Mouse (Mus musculus) duodenum, adult 2 months (tissue): ENCODE results near the gene Mslnl. TPM values are rescaled to one million over a fixed set of nuclear protein-coding genes. Genes with fewer than 3 reads are reported as not detected.

Experiments used
- polyA plus RNA-seq: library from polyadenylated mRNA; depleted of rRNA; stranded (reverse); fragments of >200 nt; gene quantifications from 2 replicates; pipeline ENCODE4 v1.2.3, GENCODE M21; 2012; ENCODE audit warnings: low replicate concordance; rRNA removed

Gene Mslnl
- polyA plus RNA-seq = 0.27 and 0.29 TPM in 2 replicates

GRCm38 (mm10) chr17:25735745-25736144 lies at the start of gene Mslnl:
Mslnl (plus strand) TSS chr17:25736042.

DNA sequence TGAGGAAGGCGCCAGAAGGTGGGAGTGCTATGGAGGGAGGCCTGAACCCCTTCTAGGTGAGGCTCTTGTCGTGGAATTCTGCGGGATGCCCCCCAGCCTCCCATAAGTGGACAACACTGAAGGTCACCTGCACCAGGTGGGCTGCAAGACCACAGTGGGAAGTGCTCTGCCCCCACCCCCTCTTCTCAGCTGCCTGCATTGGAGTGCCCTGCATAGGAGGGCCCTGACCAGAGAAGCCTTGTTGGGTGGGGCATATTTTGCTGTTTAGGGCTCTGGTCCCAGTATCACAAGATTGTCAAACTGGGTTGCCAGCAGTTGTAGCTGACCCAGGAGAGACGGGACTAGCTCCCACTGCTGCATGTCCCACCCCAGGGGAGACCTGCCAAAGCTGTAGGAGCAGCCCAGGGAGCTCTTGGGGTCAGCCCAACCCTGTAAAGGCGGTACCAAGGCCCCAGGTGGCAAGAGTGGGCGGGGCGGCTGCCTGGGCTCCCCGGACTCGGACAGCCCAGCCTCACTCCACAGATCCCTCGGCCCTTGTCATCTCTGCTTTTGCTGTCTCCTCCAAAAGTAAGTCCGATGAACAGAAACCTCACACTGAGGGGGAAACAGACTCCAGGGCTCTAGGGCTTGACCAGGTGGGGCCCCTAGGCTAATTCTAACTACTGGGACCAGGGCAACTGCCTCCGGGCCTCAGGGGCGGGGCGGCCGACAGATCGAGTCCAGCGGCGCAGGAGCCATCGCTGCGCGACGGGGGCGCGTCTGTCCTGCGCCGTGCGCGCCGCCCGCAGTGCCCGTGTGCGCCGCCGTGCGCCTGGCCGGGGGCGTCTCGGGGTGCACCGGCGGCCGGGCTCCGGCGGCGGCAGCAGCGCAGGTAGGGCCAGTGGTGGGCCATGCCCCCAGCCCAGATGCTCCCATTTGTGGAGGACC lies 18.9 kb upstream of the Mslnl start, which contains the start of gene Gng13:
Gene Gng13 (plus strand): TSS at position 461 of the 927 bp plus-strand sequence.

DNA sequence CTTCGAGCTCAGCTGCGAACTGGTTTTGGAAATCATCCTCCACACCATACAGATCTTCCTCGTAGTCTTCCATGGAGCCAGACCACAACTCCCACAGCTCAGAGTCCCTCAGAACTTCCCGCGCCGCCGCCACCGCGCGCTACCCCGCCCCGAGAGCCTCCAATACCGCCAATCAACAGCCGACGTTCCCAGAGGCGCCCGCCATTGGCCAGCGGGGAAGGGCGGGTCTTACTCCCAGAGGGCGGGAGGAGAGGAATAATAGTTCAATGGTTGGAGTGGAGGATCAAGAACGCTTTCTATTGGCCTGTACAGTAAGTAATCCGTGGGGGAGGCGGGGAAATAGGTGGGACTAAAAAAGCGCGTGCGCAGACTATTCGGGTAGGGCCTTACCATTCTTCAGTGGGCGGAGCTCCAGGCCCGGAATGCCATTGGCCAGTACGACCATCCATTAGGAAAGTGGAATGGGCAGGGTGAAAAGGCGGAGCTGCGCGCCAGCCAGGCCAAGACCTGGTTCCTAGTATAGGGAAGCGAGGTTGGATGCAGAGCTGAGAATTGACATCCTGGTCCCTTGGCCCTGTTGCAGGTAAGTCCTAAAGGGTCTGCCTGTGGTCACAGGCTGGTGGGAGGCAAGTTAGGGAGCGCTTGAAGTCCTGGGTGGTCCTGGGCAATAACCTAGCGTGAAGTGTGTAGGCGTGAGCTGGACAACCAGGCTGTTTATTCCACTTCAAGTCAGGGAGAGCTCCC lies 8.4 kb upstream of the Mslnl start, which contains the start of the genes Chtf18 and Rpusd1:
Gene Chtf18 (minus strand): TSS at position 155 of the 744 bp plus-strand sequence.
Gene Rpusd1 (plus strand): TSS at position 406 of the 744 bp plus-strand sequence.

GRCm38 (mm10) chr17:25754241-25754640 lies 18.4 kb downstream of the Mslnl start, which contains the start of gene Msln:
Msln (minus strand) TSS chr17:25754378.

DNA sequence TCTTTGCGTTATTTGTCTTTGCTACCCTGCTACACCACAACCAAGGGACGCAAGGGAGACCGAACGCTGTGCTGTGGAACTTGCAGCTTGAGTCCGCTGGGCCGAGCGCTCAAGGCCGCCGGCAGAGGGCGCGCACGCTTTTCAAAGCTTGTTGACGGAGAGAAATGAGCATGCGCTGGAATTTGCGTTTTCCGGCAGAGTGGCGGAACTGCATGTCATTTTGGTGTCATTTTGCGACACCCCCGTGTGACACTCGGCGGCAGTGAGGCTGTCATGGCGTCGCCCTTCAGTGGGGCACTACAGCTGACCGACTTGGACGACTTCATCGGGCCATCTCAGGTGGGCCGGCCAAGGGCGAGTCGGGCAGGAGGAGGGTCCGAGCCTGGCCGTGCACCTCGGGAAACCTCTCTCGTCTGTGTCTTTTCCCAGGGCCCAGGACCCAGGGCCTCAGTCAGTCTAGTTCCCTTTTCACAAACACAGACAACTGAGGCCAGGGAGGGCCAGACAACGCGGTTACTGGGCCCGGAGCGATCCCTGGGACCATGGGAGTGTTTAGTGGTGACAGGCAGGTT lies 37.8 kb downstream of the Mslnl start, which contains the start of gene Narfl:
Gene Narfl (plus strand): TSS at position 228 of the 572 bp plus-strand sequence.

GRCm38 (mm10) chr17:25785281-25785745 lies 49.5 kb downstream of the Mslnl start, which contains the start of gene Haghl:
Haghl (minus strand) TSS chr17:25785673.

DNA sequence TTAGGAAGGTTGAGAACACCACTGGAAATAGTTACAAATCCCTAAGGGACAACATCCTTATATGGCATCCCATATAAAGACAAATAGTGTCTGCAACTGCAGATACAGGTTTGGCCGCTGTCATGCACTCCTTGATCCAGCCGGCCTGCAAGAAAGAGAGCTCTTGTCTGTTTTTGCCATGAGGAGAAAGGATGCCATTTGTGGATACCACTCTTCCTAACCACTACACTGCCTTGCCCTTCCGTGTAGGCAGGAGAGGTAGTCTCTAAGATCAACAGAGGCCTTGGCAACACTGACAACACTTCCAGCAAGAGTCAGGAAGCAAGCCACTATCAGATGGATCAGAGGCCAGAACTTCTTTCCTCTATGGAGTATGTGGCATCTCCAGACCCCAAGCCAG lies 50.4 kb downstream of the Mslnl start, which contains the start of gene Ccdc78:
Gene Ccdc78 (plus strand): TSS at position 301 of the 400 bp plus-strand sequence.

DNA sequence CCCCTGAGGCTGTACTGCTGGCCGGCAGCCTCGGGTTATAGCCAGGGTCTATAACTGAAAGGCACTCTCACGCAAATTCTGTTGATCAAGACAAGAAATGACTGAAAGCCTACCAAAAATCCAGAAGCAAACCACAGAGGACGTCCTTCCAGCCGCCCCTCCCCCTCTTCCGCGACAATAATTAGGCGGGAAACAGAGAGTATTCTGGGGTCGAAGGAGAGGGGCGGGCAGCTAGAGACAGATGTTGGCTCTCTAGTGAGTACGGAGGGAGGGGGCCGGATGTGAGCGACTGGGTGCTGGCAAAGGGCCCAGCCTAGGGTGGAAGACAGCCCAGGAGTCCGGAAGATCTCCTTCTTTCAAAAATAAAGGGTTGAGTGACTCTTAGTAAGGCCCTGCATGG lies 56.8 kb downstream of the Mslnl start, which contains the start of gene Fam173a:
Gene Fam173a (minus strand): TSS at position 287 of the 400 bp plus-strand sequence.

DNA sequence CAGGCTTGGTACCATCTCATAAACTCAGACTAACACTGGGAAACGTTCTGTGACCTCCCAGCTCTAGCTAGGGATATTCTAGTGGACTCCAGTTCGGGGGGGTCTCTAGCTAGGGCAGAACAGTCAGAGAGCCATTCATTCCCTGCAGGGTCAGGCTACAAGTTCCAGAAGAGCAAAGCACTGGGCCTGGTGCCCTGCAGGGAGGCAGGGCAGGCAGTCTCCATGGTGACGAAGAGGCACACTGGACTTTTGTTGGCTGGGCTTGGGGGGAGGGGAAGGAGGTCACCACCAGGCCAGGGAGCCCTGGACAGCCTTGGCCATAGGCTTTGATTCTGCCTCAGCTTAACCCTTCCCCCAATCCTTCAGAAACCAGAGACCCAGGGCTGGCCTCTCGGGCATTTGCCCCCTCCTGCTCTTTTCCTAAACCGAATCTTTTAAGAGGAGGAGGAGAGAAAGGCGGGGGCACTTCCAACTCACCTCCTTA lies 59.8 kb downstream of the Mslnl start, which contains the start of gene AC134908.4:
Gene AC134908.4 (minus strand): TSS at position 51 of the 484 bp plus-strand sequence.

DNA sequence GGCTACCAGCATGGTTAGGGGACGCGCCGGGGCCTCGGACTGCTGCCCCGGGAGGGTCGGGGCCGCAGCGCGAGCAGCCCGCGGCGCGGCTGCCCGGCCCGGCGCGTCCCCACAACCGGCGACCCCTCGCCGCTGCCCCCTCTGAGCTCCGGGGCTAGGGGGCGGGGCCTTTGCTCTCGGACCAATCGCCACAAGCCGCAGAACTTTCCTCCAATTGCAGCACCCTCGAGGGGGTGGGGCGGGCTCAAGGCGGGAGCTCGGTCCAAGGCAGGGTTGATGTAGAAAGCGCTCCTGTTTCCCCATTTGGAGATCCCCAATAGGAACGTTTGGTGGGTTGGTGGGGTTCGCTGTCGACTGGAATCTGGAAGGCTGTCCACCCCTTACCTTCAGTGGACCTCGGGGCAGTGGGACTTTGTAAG lies 61.1 kb downstream of the Mslnl start, which contains the start of gene Metrn:
Gene Metrn (minus strand): TSS at position 186 of the 419 bp plus-strand sequence.

Other genes starting within 250 kb of the Mslnl start
- gene Sstr5, start 238.8 kb upstream of the Mslnl start, polyA plus RNA-seq = 0.33 and 0.70 TPM in 2 replicates
- 0.35 and 0.44 TPM in 2 replicates for gene Sox8, start 165.4 kb upstream of the Mslnl start, polyA plus RNA-seq
- 12.1 and 16.5 TPM in 2 replicates for gene Lmf1, start 157.0 kb upstream of the Mslnl start, polyA plus RNA-seq
- 0.23 TPM in 1 of 2 replicates, not detected in the other for gene Gng13, start 18.9 kb upstream of the Mslnl start, polyA plus RNA-seq
- 10.7 and 13.7 TPM in 2 replicates for gene Chtf18, start 8.6 kb upstream of the Mslnl start, polyA plus RNA-seq
- 23.9 and 28.5 TPM in 2 replicates for gene Rpusd1, start 8.4 kb upstream of the Mslnl start, polyA plus RNA-seq
- gene Msln, start 18.3 kb downstream of the Mslnl start, polyA plus RNA-seq = 2.2 and 3.4 TPM in 2 replicates
- gene Narfl, start 37.7 kb downstream of the Mslnl start, polyA plus RNA-seq = 11.9 and 15.5 TPM in 2 replicates
- gene Haghl, start 49.6 kb downstream of the Mslnl start, polyA plus RNA-seq = 26.8 and 27.4 TPM in 2 replicates
- gene Ccdc78, start 50.5 kb downstream of the Mslnl start, polyA plus RNA-seq = 0.06 TPM in 1 of 2 replicates, not detected in the other
- 94.1 and 137 TPM in 2 replicates for gene Fam173a, start 56.9 kb downstream of the Mslnl start, polyA plus RNA-seq
- not detected in 2 replicates for gene AC134908.4, start 59.6 kb downstream of the Mslnl start, polyA plus RNA-seq
- 29.1 and 38.2 TPM in 2 replicates for gene Metrn, start 61.1 kb downstream of the Mslnl start, polyA plus RNA-seq
- 2.5 and 4.1 TPM in 2 replicates for gene Fbxl16, start 73.0 kb downstream of the Mslnl start, polyA plus RNA-seq
- 27.2 and 27.4 TPM in 2 replicates for gene Wdr24, start 87.6 kb downstream of the Mslnl start, polyA plus RNA-seq
- gene Jmjd8, start 92.8 kb downstream of the Mslnl start, polyA plus RNA-seq = 43.0 and 55.8 TPM in 2 replicates
- gene Stub1, start 97.4 kb downstream of the Mslnl start, polyA plus RNA-seq = 105 and 167 TPM in 2 replicates
- 6.5 and 12.9 TPM in 2 replicates for gene Rhbdl1, start 101.3 kb downstream of the Mslnl start, polyA plus RNA-seq
- 68.5 and 82.6 TPM in 2 replicates for gene Gm20683, start 105.7 kb downstream of the Mslnl start, polyA plus RNA-seq
- 122 and 144 TPM in 2 replicates for gene Rhot2, start 108.8 kb downstream of the Mslnl start, polyA plus RNA-seq
- 9.5 and 30.5 TPM in 2 replicates for gene Wdr90, start 125.5 kb downstream of the Mslnl start, polyA plus RNA-seq
- 135 and 209 TPM in 2 replicates for gene Mcrip2, start 132.7 kb downstream of the Mslnl start, polyA plus RNA-seq
- gene Mettl26, start 139.0 kb downstream of the Mslnl start, polyA plus RNA-seq = 162 and 249 TPM in 2 replicates
- gene Wfikkn1, start 144.8 kb downstream of the Mslnl start, polyA plus RNA-seq = 1.3 and 1.9 TPM in 2 replicates
- 38.2 and 46.0 TPM in 2 replicates for gene Rab40c, start 183.7 kb downstream of the Mslnl start, polyA plus RNA-seq
- 69.2 and 87.1 TPM in 2 replicates for gene Pigq, start 208.9 kb downstream of the Mslnl start, polyA plus RNA-seq
- gene Nhlrc4, start 208.9 kb downstream of the Mslnl start, polyA plus RNA-seq = not detected in 2 replicates
- not detected in 2 replicates for gene A930017K11Rik, start 216.5 kb downstream of the Mslnl start, polyA plus RNA-seq
- 74.2 and 92.9 TPM in 2 replicates for gene Capn15, start 249.8 kb downstream of the Mslnl start, polyA plus RNA-seq